Mouse (Mus musculus): ENCODE results near the gene Synj2.
A peak's percentile ranks its signal among the peaks of the same experiment; 100 is the strongest.

Synj2 gene

GRCm38 (mm10) chr17:6062793-6063192, 121.7 kb downstream of the Synj2 start:
- DNase-seq, result no peak

- no peak for DNase-seq
Observed at GRCm38 (mm10) chr17:6063532-6063931, 122.5 kb downstream of the Synj2 start.

- DNase-seq, result no peak
Observed at GRCm38 (mm10) chr17:6066021-6066420, 124.9 kb downstream of the Synj2 start.

- no peak for DNase-seq
Observed at GRCm38 (mm10) chr17:6067613-6068012, 126.5 kb downstream of the Synj2 start.

- no peak for DNase-seq
Observed at GRCm38 (mm10) chr17:6069866-6070265, 128.8 kb downstream of the Synj2 start.

- DNase-seq, result no peak
Observed at GRCm38 (mm10) chr17:6073405-6073804, 132.3 kb downstream of the Synj2 start.

- DNase-seq, result peak; percentile 99
Observed at GRCm38 (mm10) chr17:6079287-6080122, 138.4 kb downstream of the Synj2 start, which contains the start of the genes Serac1 and Gtf2h5. TSS of gene Serac1 (minus strand) at chr17:6079741. TSS of gene Gtf2h5 (plus strand) at chr17:6079786.

GRCm38 (mm10) chr17:6083323-6083890, 142.3 kb downstream of the Synj2 start:
- no peak for DNase-seq

GRCm38 (mm10) chr17:6091604-6092003, 150.5 kb downstream of the Synj2 start:
- DNase-seq, result no peak

All from cerebellum, adult 11 months (tissue).